Mouse (Mus musculus) retina, adult 2 months (tissue): ENCODE measurements at regions not wholly inside any gene's neighbourhood (a gene's known extent, or its start where the extent isn't known, plus 50 kb on each side); places are given as distances from the start of the nearest gene placed in this dataset.

Source experiments
- DNase-seq: peaks from one replicate; pipeline ENCODE4 v3.0.0-alpha.2; 2012; ENCODE audit warnings: low read depth, low spot score

DNA sequence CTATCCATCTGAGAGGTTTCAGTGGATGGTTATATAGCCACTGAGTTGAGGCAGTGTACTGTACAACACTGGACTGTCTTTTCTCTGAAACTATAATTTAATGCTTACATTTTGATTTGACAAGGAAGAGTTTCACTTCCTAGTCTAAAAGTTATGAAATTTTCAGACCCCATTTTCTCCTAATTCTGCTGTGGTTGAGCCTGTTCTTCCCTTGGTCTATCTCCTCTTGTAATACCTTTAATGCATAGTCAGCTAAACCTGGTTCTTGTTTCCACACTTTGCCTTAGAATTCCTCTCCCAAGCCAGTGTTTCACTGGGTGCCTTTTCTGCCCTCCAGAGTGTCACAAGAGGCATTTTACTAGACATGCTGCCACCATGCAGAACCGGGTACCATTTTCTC lies 279.3 kb upstream of the Camk1g start:
- DNase-seq: no peak

DNA sequence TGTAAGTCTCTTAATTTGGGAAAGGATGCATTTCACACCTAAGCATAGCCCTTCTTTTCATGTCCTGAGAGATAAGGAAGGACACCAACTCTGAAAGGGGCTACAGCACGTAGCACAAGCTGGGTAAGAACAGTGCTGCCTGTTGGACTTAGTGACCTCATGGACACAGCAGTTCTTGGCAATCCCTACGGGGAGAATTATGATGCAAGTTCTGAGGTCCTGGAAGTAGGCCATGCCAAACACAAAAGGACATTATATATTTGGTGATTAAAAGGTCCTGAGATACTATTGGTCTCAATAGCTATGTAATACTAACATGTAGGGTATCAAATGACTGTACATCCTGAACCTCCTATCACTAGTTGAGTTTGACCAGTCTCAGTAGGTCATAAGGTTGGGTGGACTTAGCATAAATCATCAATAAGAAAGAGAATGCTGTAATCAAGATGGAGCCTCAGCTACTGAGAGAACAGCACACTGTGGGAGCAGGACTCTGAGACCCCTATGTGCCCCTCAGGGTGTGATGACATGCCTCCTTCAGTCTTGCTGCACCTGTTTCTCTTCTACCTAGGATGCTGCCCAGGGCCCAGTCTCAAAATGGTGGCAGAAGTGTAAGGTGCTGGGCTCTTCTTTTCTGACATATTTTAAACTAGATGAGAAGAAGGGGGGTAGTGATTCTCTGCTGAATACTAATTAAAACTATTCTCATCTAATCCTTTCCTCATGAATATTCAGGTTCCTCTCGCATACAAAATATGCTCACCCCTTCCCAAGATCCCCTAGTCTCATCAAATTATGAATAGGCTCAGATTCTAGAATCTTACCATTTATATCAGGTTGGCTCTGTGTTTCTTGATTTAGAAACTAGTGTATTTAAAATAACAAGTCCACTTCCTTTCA lies 277.5 kb upstream of the Camk1g start:
- no peak for DNase-seq

DNA sequence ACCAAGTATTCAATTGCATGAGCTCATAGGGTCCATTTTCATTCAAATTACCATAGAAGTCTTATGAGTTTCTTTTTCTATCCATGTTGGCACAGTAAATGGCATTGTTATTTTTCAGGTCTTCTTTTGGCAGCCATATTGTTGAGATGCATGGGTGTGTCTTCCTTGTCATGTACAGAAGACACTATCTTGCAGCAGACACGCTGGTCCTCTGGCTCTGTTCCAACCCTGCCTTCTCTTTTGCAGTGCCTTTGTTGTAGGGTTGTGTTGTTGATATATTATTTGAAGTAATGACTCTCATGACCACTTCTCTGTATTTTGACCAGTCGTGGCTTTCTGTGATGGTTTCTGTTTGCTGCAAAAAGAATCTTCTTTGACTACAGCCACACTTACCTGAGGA lies 274.4 kb upstream of the Camk1g start:
- no peak for DNase-seq

DNA sequence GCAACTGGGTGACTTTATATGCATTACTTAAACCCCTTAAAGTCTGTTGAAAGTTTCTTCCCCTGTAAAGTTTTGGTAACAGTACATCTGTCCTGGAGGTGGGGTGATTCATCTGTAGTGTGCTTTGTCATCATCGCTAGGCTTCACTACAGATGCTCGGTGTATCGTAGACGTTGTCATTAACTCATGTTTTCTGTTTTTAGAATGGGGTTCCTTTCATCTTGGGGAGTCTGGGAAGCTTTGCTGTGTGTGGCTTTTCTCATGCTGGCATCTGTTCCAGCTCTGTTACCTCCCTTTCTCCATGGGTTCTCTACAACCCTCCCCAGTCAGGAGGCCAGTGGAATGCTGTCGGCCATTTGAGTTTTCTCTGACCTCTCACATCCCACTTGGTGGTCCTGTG lies 266.4 kb upstream of the Camk1g start:
- no peak for DNase-seq

DNA sequence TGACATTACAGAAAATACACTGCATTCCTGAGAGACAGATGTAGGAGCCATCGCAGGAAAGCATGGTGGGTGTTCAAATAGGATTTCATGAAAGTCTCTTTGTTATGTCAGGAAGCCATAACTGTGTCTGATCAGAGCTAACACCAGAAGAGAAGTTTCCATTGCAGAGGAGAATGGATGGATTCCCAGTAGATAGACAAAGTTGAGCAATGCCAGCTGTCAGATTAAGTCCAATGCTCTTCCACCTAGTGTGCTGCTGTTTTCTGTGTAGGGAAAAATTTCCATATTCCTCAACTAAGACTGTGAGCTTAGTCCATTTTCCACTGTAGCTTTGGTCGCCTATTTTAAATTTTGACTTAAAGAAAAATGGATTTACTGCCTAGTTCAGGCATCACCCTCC lies 262.0 kb upstream of the Camk1g start:
- no peak for DNase-seq

DNA sequence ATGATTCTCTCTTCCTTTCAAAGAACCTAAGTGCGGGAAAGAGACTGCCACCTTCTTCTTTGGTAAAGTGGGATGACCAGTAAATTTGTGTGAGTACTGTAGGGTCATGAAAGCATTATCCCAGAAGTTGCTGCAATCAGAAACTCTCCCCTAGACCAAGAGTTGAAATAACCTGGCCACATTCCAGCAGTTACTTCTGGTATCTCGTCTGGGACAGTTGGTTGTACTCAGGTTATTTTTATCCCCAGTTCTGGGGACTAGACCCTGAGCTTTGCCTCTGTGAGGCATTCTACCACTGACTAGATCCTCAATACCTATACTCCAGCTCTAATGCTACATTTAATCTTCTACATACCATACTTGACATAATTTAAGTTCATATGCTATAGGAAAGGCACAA lies 259.8 kb upstream of the Camk1g start:
- no peak for DNase-seq

DNA sequence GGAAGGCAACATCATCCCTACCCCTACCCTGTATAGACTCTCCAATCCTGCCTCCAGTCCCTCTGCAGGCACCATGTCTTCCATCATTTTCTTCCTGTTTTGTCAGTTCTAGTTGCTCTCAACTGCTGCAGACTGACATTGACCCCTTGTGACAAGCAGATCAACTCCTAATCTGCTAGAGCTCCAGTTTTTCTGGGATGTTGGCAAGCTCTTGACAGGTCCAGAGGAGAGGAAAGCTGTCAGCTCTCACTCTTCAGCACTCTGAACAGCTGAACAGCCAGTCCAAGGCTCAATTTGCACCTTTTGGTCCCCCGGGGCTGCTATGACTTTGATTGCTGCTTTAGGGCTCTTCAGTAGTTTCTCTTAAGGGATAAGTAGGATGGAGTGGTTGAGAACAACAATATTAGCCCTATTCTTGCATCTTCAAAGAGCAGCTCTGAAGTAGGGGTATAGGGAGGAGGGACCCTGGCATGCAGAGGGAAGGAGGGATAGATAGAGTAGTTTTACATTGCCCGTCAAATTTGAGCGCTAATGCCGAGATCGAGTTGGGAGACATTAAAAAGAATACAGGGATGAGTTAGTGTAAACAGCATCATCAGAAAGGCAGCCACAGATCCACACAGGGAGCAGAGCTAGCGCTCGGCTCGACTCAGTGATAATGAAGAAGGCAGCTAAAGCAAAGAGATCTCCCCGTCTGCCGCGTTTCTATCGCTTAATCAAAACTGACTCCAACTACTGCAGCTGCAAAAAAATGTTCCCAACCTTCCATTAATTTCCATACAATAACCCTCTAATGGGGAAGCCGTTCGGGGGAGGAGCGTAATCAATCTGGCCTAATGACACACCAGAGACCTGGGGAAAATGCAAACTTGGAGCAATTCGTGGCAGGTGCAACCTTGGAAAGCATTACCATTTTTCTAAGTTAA lies 257.1 kb upstream of the Camk1g start:
- DNase-seq: peak; percentile 38

DNA sequence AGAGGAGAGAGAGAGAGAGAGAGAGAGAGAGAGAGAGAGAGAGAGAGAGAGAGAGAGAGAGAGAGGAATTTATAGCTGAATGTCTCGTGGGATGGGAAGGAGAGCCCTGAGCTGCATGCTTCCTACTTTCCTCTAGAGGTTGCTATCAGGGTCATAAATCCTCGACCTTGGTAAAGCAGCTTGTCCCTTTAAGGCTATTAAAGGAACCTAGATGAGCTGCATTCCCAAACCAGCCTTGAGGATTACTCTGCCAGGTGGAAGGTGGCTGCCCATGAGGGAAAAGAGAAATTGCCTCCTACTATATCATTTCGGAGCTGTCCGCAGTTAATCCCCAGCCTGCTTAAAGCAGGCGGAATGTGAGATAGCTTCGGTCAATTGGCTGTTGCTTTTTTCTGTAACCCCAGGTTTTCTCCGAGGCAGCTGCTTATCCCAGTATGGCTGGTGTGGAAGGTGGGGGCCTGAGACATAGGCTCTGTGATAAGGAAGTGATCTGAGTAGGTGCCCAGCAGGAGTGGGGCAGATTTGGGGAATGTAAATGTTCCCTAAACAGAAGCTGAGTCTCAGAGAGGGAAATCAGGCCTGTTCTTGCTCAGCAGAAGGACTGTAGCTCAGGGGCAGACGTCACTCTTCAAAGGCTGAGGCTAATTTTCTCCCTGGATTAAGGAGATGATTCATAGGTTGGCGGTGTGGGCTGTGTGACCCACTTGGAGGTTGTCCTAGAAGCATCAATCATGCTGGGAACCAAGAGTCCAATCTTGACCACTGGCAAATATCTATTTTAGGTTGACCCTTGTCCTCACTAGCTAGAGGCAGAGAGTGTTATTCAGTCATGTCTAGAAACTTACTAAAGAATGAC lies 255.2 kb upstream of the Camk1g start:
- DNase-seq: peak; percentile 73

DNA sequence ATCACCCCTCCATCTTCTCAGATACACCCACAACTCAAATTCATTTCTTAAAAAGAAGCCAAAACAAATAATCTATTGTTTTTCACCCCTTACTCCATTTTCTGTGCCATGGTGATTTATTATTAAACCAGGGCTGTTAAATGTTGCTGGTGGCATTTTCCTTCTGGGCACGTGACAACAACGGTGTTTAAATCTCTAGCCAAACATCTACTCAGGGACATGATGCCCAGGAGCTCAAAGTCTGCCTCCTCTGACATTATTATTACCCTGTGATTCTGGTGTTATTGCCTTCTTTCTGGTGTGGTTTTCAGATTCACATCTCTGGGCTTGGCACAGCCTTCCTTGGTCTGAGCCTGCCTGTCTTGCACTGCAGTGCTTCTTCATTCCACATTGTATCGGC lies 253.5 kb upstream of the Camk1g start:
- DNase-seq: no peak

DNA sequence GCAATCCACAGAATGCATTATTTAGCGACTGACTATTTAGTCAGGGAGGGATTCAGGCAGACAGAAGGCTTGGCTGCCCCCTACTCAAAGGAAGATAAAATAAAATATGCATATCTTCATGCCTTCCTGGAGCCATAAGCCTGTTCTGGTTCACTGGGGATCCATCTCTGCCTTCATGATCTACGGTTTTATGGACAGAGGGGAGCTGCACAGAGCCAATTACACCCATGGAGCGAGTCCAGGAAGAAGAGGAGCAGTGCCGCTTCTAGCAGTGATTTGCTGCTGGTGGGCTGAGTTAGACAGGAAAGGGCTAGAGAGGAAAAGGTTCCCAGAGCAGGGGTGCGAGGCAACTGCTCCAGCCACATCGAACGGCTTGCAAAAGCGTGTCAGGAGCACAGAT lies 248.2 kb upstream of the Camk1g start:
- no peak for DNase-seq

DNA sequence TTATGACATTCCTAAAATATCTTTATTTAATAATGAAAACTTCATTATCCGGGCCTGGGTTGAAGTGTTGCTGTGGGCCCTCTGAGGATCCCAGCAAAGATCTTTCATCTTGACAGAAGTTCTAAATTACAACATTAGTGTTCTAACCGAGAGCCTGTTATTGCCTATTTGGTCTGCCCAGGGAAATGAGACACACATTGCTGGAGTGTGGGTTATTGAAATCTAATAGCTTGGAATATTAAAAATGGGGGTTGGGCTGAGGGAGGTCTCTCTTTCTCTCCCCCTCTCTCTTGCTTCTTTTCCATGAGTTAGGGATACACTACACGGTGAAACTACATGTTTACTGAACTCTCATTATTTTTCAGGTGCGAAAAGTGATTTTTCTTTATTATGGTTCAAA lies 240.4 kb upstream of the Camk1g start:
- no peak for DNase-seq

DNA sequence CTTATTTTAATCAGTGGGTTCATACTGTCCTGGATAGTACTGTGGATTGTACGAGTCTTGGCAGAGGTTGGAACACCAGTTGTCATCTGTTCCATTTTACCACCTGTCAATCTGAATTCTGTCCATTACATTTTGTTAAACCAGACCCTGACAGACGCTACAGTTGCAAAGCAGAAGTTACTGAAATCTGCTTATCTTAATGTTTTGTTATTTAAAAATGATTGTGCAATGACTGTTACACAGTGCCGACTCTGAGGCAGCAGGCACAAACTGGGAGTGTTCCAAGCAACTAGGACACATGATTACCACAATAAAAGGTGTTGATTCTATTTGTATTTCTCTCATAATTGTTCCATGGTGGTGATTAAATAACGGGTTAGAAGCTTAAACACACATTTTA lies 229.8 kb upstream of the Camk1g start:
- no peak for DNase-seq

DNA sequence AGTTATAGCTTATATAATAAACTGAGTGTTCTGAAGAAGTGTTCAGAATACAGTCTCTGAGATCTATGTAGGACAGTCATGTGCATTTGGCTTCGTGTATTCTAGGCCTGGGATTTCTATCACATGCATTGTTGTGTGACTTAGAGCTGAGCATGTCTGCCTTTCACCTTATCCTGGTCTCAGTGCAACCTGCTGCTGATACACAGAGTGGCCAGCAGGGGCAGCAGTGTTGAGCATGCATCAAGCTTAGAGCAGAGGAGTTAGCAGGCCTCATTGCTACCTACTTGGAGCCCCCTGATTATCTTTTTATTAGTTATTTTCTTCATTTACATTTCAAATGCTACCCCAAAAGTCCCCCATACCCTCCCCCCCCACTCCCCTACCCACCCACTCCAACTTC lies 229.1 kb upstream of the Camk1g start:
- DNase-seq: no peak

DNA sequence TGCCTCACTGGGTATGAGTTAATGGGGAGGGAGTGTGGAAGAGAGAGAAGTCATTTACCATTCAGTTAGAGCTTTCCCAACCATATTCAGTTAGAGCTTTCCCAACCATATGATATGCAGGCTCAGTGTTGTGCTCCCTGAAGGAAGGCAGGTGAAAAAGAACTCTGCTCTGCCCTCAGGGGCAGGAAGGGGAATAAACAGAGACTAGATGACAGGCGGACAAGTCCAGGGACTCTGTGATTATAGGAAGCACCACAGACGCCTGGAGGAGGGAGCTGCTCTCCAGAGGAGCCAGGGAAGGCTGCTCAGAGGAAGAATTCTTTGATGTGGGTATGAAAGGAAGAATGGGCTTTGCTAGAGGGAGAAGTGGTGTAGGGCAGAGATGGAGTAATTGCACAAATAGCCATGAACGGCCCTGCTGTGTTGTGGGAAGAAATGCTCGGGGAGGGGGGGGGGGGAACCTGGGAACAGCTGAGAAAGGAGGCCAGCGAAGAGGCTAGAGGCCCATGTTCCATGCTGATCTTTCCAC lies 220.3 kb upstream of the Camk1g start:
- no peak for DNase-seq

DNA sequence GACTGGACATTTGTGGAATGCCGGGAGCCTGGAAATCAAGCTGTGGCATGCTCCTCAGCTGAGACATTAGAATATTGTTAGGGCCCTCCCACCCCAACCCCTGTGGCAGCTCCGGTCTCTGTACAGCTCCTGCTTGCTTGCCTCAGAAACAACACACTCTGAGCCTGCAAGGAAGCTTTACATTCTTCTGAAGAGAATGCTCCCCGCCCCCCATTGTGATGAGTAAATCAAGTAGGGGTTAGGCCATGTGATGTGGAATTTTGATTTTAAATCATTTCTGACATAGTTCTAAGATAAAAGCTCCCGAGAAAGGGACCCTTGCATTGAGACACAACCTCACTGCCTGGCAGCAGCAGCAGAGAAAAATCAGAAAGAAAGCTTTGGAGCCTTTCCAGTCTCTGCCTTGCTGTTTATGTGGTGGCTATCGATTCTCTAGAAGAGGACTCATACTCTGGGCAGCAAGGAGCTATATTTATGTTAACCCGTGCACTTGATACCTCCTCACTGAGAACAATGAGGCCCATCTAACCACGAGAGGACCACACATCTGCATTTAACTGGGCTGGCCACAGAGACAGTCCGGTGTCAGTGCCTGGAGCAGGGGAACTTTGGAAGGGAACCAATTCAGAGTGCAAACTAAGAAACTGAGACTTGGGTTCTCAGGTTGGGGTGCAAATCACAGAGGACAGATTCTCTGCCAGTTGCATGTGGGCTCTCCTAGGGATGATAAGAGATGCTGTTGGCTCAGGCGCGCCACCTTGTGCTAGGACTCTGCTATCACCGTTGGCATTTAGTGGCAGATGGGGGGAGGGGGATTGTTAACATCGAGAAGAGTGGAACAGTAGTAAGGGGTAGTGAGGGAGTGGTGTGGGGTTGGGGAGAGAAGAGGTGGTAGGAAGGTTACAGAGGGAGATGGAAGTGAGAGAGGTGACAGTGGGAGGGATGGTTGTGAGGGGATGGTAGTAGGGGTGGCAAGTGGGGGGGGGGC lies 218.7 kb upstream of the Camk1g start:
- peak; percentile 39 for DNase-seq

DNA sequence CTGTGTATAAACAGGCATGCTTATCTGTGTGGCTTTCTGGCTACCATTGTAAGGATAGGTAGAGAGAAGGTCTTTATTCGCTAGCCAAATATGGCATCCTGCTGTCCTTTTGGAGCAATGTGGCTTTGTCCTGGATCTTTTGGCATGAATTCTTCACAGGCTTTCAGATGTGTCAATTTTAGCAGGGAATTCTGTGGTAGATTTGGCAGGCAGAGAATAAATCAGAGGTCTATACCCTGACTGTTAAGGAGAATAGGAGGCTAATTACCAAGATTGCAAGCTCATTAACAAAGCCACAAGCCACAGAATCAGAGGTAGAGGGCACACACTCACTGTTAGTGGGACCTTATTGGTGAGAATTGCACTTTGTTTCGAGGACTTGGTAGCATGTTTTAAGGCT lies 217.2 kb upstream of the Camk1g start:
- no peak for DNase-seq

DNA sequence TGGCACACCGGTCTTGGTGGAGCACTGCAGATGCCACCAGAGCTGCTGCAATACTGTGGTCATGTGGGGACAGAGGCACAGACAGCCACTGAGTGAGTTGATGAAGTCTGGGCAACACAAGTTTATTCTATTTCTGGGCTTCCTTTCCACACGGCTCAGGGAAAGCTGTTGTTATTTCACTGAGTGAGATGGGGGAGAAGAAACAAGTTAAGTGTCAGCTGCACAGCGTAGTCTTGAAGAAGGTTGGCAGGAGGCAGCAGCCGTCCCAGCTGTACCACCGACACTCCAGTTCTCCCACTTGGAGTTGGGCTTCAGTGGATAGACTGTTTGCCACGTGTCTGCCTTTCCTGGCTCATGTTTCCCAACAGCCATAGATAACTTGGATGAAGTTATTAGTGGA lies 216.8 kb upstream of the Camk1g start:
- no peak for DNase-seq

DNA sequence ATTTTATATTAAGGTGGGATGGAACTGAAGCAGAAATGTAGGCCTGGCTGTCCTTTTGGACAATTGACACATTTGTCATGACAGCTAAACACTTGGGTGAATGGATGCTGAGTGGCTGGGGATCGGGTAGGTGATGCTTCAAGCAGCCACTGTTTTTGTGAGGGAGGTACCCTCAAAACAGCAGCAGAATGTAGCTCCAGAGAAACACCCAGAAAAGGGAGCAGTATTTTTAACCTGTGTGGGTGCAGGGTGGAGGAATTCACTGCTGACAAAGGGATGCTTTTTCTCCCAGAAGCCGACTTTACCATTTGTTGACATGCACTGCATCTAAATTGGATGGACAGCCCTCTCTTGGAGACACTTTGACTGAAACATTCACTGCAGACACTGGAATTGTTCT lies 213.7 kb upstream of the Camk1g start:
- no peak for DNase-seq

DNA sequence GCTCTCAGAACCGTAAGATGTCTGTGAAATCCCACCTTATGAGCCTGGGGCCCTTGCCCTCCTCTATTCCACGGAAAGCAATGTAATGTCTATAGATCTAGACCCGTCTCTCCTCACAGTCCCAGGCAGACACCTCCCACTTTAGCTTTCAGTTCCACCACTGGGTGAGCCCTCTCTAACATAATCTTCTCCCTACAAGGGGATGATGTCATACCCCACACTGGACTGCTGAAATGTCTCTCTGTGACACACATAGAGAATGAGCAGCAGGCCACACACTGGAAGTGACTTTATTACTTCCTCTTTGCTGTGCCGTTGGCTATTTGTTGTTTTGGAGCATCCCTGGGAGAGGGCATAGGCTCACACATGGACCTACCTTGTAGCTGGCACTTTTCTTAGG lies 210.3 kb upstream of the Camk1g start:
- no peak for DNase-seq

DNA sequence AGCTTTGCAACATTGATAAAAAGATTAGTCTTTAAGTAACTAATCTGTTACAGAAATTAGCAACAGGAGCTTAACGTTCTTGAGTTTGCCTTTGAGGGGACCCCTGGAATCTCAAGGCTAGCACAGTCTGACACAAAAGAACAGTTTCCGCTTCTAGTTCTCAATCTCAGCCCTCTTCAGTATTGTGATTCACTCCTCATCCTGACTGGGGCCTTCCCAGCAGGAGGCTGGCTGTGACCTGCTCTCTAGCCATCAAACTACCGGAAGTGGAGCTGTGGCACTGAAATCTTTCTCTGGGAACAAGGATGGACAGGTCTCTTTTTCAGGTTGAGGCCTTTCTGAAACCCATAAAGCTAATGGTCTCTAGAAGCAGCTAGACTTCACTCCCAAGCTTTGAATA lies 209.6 kb upstream of the Camk1g start:
- no peak for DNase-seq
